In the genomic region with DNA sequence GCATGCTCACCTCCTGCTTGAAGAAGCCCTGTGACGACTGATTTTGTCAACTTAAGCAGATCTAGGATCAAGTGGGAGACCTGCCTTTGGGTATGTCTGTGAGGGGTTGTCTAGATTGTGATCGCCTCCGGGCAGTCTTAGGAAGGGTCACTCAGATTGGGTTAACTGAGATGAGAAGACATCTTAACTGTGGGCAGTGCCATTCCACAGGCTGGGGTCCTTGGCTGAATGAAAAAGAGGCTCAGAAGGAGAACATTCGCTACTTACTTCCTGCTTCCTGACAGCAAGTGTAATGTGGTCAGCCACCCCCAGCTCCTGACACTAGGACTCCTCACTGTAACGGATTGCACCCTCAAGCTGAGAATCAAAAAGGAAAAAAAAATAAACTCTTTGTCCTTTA, we compare ENCODE assay signal across 26 mouse cellular contexts. TPM values are rescaled to one million over a fixed set of nuclear protein-coding genes. Genes with fewer than 3 reads are reported as not detected.
"Had no signal": no experiment of that assay in that cellular context is flagged by ENCODE, and none has a peak within 500 bp of the region (broad histone marks: within the 10 kb centered on the region; RNA-seq: fewer than 3 reads in every experiment).

No protein-coding gene starts in this region.

- H3K36me3 ChIP-seq: heart, embryonic 12.5 days; hindbrain, embryonic 13.5 days; hindbrain, embryonic 15.5 days; kidney, embryonic 15.5 days; limb, embryonic 10.5 days; limb, embryonic 12.5 days; liver, embryonic 13.5 days; liver, embryonic 15.5 days had no signal

- H3K27ac ChIP-seq: heart, adult 2 months; hindbrain, embryonic 13.5 days; hindbrain, embryonic 15.5 days; hindbrain, postnatal 0 days; kidney, embryonic 15.5 days; kidney, postnatal 0 days; layer of hippocampus, adult 2 months; left cerebral cortex, adult 2 months; limb, embryonic 10.5 days; limb, embryonic 12.5 days; liver, embryonic 13.5 days; liver, embryonic 15.5 days had no signal

- H3K27me3 ChIP-seq: heart, embryonic 12.5 days; hindbrain, embryonic 13.5 days; hindbrain, embryonic 15.5 days; kidney, embryonic 15.5 days; limb, embryonic 12.5 days; liver, embryonic 13.5 days; liver, embryonic 15.5 days had no signal

- ATAC-seq: hindbrain, postnatal 0 days; intestine, embryonic 16.5 days had no signal

- DNase-seq: gastrocnemius, postnatal 14 days; gastrocnemius, postnatal 36 days; heart, adult 2 months; heart, postnatal 10 days; heart, postnatal 36 days; kidney, adult 11 months; kidney, adult 2 months; kidney, adult 9 months; kidney, postnatal 14 days; kidney, postnatal 36 days; liver; liver, embryonic 13.5 days had no signal

- H3K9me3 ChIP-seq: heart, embryonic 12.5 days; hindbrain, embryonic 13.5 days; hindbrain, embryonic 15.5 days; kidney, embryonic 15.5 days; limb, embryonic 10.5 days; limb, embryonic 12.5 days; liver, embryonic 13.5 days; liver, embryonic 15.5 days had no signal

- H3K4me2 ChIP-seq: heart, embryonic 12.5 days; hindbrain, embryonic 13.5 days; hindbrain, embryonic 15.5 days; kidney, embryonic 15.5 days; limb, embryonic 12.5 days; liver, embryonic 11.5 days; liver, embryonic 13.5 days; liver, embryonic 15.5 days had no signal

- H3K9ac ChIP-seq: heart, embryonic 12.5 days; hindbrain, embryonic 13.5 days; hindbrain, embryonic 15.5 days; kidney, embryonic 15.5 days; limb, embryonic 12.5 days; liver, embryonic 13.5 days; liver, embryonic 15.5 days had no signal

- H3K4me3 ChIP-seq: heart, adult 2 months; heart, embryonic 12.5 days; hindbrain, embryonic 13.5 days; hindbrain, embryonic 15.5 days; kidney, embryonic 15.5 days; layer of hippocampus, adult 2 months; left cerebral cortex, adult 2 months; limb, embryonic 10.5 days; limb, embryonic 12.5 days; liver, embryonic 13.5 days; liver, embryonic 15.5 days had no signal

- H3K4me1 ChIP-seq: kidney, embryonic 15.5 days; limb, embryonic 10.5 days; limb, embryonic 12.5 days; liver, embryonic 13.5 days; liver, embryonic 15.5 days had no signal

RNA-seq across cellular contexts. Expression of a gene that starts 54.1 kb away (rescaled TPM):
- total RNA-seq: gastrocnemius, postnatal 14 days; heart, postnatal 10 days; heart, postnatal 36 days had no signal
- polyA plus RNA-seq: gonadal fat pad, adult 2 months; heart, adult 2 months; kidney, adult 2 months had no signal
